Mouse (Mus musculus): ENCODE measurements around the gene Olfr1458.

The Olfr1458 gene

GRCm38 (mm10) chr19:13106675-13107074 lies at the start of gene Olfr1458:
Gene Olfr1458, minus strand, starts transcription at chr19:13106775.
- no peak for DNase-seq (ENCODE audit: low read depth, low spot score)

- DNase-seq (ENCODE audit: low read depth, low spot score), result no peak
These were observed 42.9 kb upstream of the Olfr1458 start, which contains the start of gene Olfr1459 for GRCm38 (mm10) chr19:13149449-13149848. Gene Olfr1459, minus strand, starts transcription at chr19:13149549.

- DNase-seq (ENCODE audit: low read depth, low spot score), result no peak
These were observed 8.8 kb downstream of the Olfr1458 start, which contains the start of gene Olfr1457 for GRCm38 (mm10) chr19:13097791-13098190. Gene Olfr1457, minus strand, starts transcription at chr19:13097891.

DNA sequence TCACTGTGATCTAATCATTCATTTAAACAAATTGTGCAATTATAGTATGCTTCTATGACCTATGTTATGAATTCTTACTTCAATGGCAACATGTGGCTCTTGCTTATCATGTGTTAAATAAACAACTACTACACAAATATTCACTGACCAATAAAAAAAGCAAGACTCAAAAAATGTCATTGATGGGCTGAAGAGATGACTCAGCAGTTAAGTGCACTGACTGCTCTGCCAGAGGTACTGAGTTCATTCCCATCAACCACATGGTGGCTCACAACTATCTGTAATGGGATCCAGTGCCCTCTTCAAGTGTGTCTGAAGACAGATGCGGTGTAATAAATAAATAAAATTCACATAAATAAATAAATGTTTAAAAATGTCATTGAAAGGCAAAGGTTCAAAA lies 12.7 kb downstream of the Olfr1458 start:
- DNase-seq (ENCODE audit: low read depth, low spot score), result no peak

DNA sequence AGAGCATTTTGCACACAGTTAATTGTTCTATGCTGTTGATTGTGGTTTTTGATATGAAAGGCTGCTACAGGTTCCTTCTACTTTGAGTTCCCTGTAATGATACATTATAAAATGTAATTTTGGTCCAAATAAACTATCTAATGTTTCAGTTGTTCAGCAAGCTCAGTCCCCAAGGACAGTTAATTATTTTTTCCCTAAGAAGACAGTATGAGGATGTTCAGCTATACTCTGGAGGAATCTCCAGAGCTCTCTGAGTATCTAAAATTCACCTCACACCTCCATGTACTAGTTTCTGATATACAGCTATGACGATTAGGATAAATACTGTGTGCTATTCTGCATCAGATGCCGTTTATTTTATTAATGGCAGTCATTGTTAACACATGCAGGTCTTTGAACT lies 46.3 kb downstream of the Olfr1458 start, which contains the start of gene Olfr1454:
TSS of gene Olfr1454 (plus strand) at position 301 of the 400 bp plus-strand sequence.
- no peak for DNase-seq (ENCODE audit: low read depth, low spot score)
